In genomic region chr17:62720740-62721450, GRCm38 (mm10) we compare ENCODE assay signal across 12 mouse cellular contexts.
A peak's percentile ranks its signal among the peaks of the same experiment; 100 is the strongest.
DNase-seq lines count a peak whose midpoint lies in the region; ATAC-seq and TF ChIP-seq lines count a peak whose summit lies in the region.
"Had no signal": no experiment of that assay in that cellular context is flagged by ENCODE, and none has a peak within 500 bp of the region (broad histone marks: within the 10 kb centered on the region; RNA-seq: fewer than 3 reads in every experiment).

No protein-coding gene starts in this region.

- H3K27me3 ChIP-seq in forebrain, embryonic 13.5 days: no peaks in the 10 kb centered on the region
- no peaks in the 10 kb centered on the region for H3K27me3 ChIP-seq in forebrain, embryonic 12.5 days
- H3K27me3 ChIP-seq in hindbrain, embryonic 13.5 days: no peaks in the 10 kb centered on the region
- no peaks in the 10 kb centered on the region for H3K27me3 ChIP-seq in neural tube, embryonic 14.5 days (ENCODE audit: control insufficient read depth, insufficient read depth, low read length)
- no peaks in the 10 kb centered on the region for H3K27me3 ChIP-seq in cerebellum, adult 2 months (ENCODE audit: control insufficient read depth, insufficient read depth, low read length)

- DNase-seq in layer of hippocampus, adult 8-10 months (ENCODE audit: low spot score in 2 of 2): peak; percentile 8 to 40
- no peak for DNase-seq in layer of hippocampus, postnatal 25 days (ENCODE audit: extremely low spot score in 1 of 2, low spot score in 1 of 2)
- DNase-seq in cerebellum, adult 2 months: no peak
- no peak for DNase-seq in cerebellum, adult 11-12 months
- DNase-seq: adrenal gland, adult 8-10 months; cerebellum, postnatal 14 days had no signal

- WGBS in forebrain, embryonic 13.5 days: 78% methylated on average over 20 of the region's 20 CpGs
- 80% methylated on average over 20 of the region's 20 CpGs for WGBS in forebrain, embryonic 12.5 days
- WGBS in hindbrain, embryonic 13.5 days: 69% methylated on average over 20 of the region's 20 CpGs
- 57% methylated on average over 20 of the region's 20 CpGs for WGBS in neural tube, embryonic 14.5 days
- 82% methylated on average over 20 of the region's 20 CpGs for WGBS in cerebellum, adult 2 months

- H3K4me1 ChIP-seq in forebrain, embryonic 13.5 days: peaks cover 24% of the 10 kb centered on the region
- peaks cover 30% of the 10 kb centered on the region for H3K4me1 ChIP-seq in forebrain, embryonic 12.5 days
- H3K4me1 ChIP-seq in hindbrain, embryonic 13.5 days (replicated peaks): peaks cover 30% of the 10 kb centered on the region
- peaks cover 29% of the 10 kb centered on the region; the same call in 1 of the 2 replicates for H3K4me1 ChIP-seq in neural tube, embryonic 14.5 days (ENCODE audit: control insufficient read depth, insufficient read depth, low read length)
- H3K4me1 ChIP-seq in cerebellum, adult 2 months (ENCODE audit: control insufficient read depth, insufficient read depth, low read length): no peaks in the 10 kb centered on the region

- no peak for TF ChIP-seq POLR2A in cerebellum, adult 2 months (IDR thresholded peaks at IDR 0.05; ENCODE audit: borderline replicate concordance, insufficient read depth, low read length)

- no peak for TF ChIP-seq CTCF in cerebellum, adult 2 months (IDR thresholded peaks at IDR 0.05; ENCODE audit: borderline replicate concordance, insufficient read depth, low read depth, low read length)

- H3K4me3 ChIP-seq in forebrain, embryonic 13.5 days: no peak overlapping the region
- H3K4me3 ChIP-seq in forebrain, embryonic 12.5 days (replicated peaks): no peak overlapping the region
- no peak overlapping the region for H3K4me3 ChIP-seq in hindbrain, embryonic 13.5 days
- H3K4me3 ChIP-seq in neural tube, embryonic 14.5 days (ENCODE audit: low read depth, low read length): no peak overlapping the region
- H3K4me3 ChIP-seq in cerebellum, adult 2 months (replicated peaks; ENCODE audit: insufficient read depth, low read depth, low read length): no peak overlapping the region

- no peak overlapping the region for H3K9ac ChIP-seq in forebrain, embryonic 13.5 days
- no peak overlapping the region for H3K9ac ChIP-seq in forebrain, embryonic 12.5 days
- no peak overlapping the region for H3K9ac ChIP-seq in hindbrain, embryonic 13.5 days
- H3K9ac ChIP-seq in neural tube, embryonic 14.5 days (replicated peaks; ENCODE audit: low read depth, low read length): no peak overlapping the region

- no peaks in the 10 kb centered on the region for H3K36me3 ChIP-seq in forebrain, embryonic 13.5 days (ENCODE audit: poor library complexity, severe bottlenecking)
- no peaks in the 10 kb centered on the region for H3K36me3 ChIP-seq in forebrain, embryonic 12.5 days (replicated peaks)
- H3K36me3 ChIP-seq in hindbrain, embryonic 13.5 days: no peaks in the 10 kb centered on the region
- H3K36me3 ChIP-seq in neural tube, embryonic 14.5 days (ENCODE audit: control insufficient read depth, insufficient read depth, low read length): no peaks in the 10 kb centered on the region
- H3K36me3 ChIP-seq: G1E had no signal

- H3K9me3 ChIP-seq in forebrain, embryonic 13.5 days (replicated peaks): no peaks in the 10 kb centered on the region
- H3K9me3 ChIP-seq in forebrain, embryonic 12.5 days: no peaks in the 10 kb centered on the region
- H3K9me3 ChIP-seq in hindbrain, embryonic 13.5 days: no peaks in the 10 kb centered on the region
- H3K9me3 ChIP-seq in neural tube, embryonic 14.5 days (ENCODE audit: control insufficient read depth, low read length): no peaks in the 10 kb centered on the region

- no peak overlapping the region for H3K4me2 ChIP-seq in forebrain, embryonic 13.5 days
- H3K4me2 ChIP-seq in forebrain, embryonic 12.5 days: no peak overlapping the region
- 0 out of 2 replicates have a peak overlapping the region, but pooled peaks have one; percentile 10 for H3K4me2 ChIP-seq in hindbrain, embryonic 13.5 days
- no peak overlapping the region for H3K4me2 ChIP-seq in neural tube, embryonic 14.5 days (ENCODE audit: low read depth, low read length)

- peak; percentile 34; the same call in 1 of the 2 replicates for ATAC-seq in forebrain, embryonic 13.5 days
- no peak for ATAC-seq in forebrain, embryonic 12.5 days (ENCODE audit: low FRiP score)
- ATAC-seq in hindbrain, embryonic 13.5 days (ENCODE audit: low FRiP score): peak; percentile 25; the same call in 1 of the 2 replicates
- ATAC-seq in neural tube, embryonic 14.5 days (ENCODE audit: low read depth): peak; percentile 22; the same call in 1 of the 2 replicates
- ATAC-seq: inflammation-experienced regulatory T-cells, adult 6 months had no signal

- H3K27ac ChIP-seq in forebrain, embryonic 13.5 days: no peak overlapping the region
- no peak overlapping the region for H3K27ac ChIP-seq in forebrain, embryonic 12.5 days
- H3K27ac ChIP-seq in hindbrain, embryonic 13.5 days: peak overlapping the region; percentile 23; the same call in 1 of the 2 replicates
- no peak overlapping the region for H3K27ac ChIP-seq in neural tube, embryonic 14.5 days (ENCODE audit: low read depth, low read length)
- H3K27ac ChIP-seq in cerebellum, adult 2 months (ENCODE audit: insufficient read depth, low read length): no peak overlapping the region

Comparison
In these comparisons a context has a peak if more than half of its experiments do, and no peak if none do; other contexts are left out.
1. DNase-seq: peak in layer of hippocampus, adult 8-10 months (2 of 2); none in layer of hippocampus, postnatal 25 days (0 of 2), cerebellum, adult 2 months (0 of 2) and cerebellum, adult 11-12 months (single experiment).